Comparison of ENCODE assay signal across 22 mouse cellular contexts in genomic region chr12:33169777-33170494, GRCm38 (mm10). TPM values are rescaled to one million over a fixed set of nuclear protein-coding genes. Genes with fewer than 3 reads are reported as not detected.
A peak's percentile ranks its signal among the peaks of the same experiment; 100 is the strongest.
DNase-seq lines count a peak whose midpoint lies in the region; ATAC-seq and TF ChIP-seq lines count a peak whose summit lies in the region.
"Had no signal": no experiment of that assay in that cellular context is flagged by ENCODE, and none has a peak within 500 bp of the region (broad histone marks: within the 10 kb centered on the region; RNA-seq: fewer than 3 reads in every experiment).

No protein-coding gene starts in this region.

- TF ChIP-seq CTCF in spleen, adult 2 months (IDR thresholded peaks at IDR 0.05; ENCODE audit: extremely low read depth, insufficient read depth, insufficient read length, insufficient replicate concordance), result no peak
- no peak for TF ChIP-seq CTCF in intestine, postnatal 0 days (IDR thresholded peaks at IDR 0.05; ENCODE audit: low read depth)

- H3K4me2 ChIP-seq in forebrain, embryonic 11.5 days (ENCODE audit: low read depth, low read length, severe bottlenecking), result no peak overlapping the region
- H3K4me2 ChIP-seq in forebrain, embryonic 15.5 days (replicated peaks), result no peak overlapping the region
- H3K4me2 ChIP-seq in intestine, postnatal 0 days (replicated peaks; ENCODE audit: low read depth), result no peak overlapping the region
- H3K4me2 ChIP-seq: heart, embryonic 13.5 days; intestine, embryonic 15.5 days; limb, embryonic 12.5 days; midbrain, embryonic 12.5 days had no signal

- no peak for ATAC-seq in forebrain, embryonic 11.5 days (replicated peaks; ENCODE audit: low FRiP score)
- ATAC-seq in forebrain, embryonic 15.5 days (replicated peaks), result no peak
- ATAC-seq in hematopoietic stem cell, adult 5-6 weeks (replicated peaks in 1 of 2; ENCODE audit: insufficient read depth in 1 of 2, low FRiP score in 2 of 2, low TSS enrichment in 1 of 2, low read depth in 1 of 2, poor library complexity in 2 of 2, severe bottlenecking in 2 of 2), result peak; percentile 85 to 94
- ATAC-seq in neutrophil, adult 5-6 weeks (ENCODE audit: extremely low read depth, insufficient number of reproducible peaks, low FRiP score, poor library complexity, severe bottlenecking), result peak; percentile 51; the same call in 1 of the 2 replicates
- no peak for ATAC-seq in intestine, postnatal 0 days
- ATAC-seq: intestine, embryonic 15.5 days had no signal

- WGBS in forebrain, embryonic 11.5 days, result 91% methylated on average over 11 of the region's 11 CpGs
- 93% methylated on average over 11 of the region's 11 CpGs for WGBS in forebrain, embryonic 15.5 days
- WGBS in spleen, adult 2 months, result 60% methylated on average over 11 of the region's 11 CpGs
- WGBS in intestine, postnatal 0 days, result 89% methylated on average over 11 of the region's 11 CpGs

- no peak overlapping the region for H3K4me3 ChIP-seq in forebrain, embryonic 11.5 days (ENCODE audit: low read depth, low read length)
- H3K4me3 ChIP-seq in forebrain, embryonic 15.5 days, result no peak overlapping the region
- H3K4me3 ChIP-seq in spleen, adult 2 months (ENCODE audit: extremely low read depth, insufficient read depth, insufficient read length), result no peak overlapping the region
- H3K4me3 ChIP-seq in intestine, postnatal 0 days (ENCODE audit: low read depth, low read length), result no peak overlapping the region
- H3K4me3 ChIP-seq: embryonic facial prominence, embryonic 10.5 days; erythroblast, embryonic 14.5 days; heart, embryonic 13.5 days; intestine, embryonic 15.5 days; left cerebral cortex, adult 2 months; limb, embryonic 12.5 days; midbrain, embryonic 12.5 days had no signal

- no peak for TF ChIP-seq POLR2A in spleen, adult 2 months (IDR thresholded peaks at IDR 0.05; ENCODE audit: low read depth, low read length)

- no peaks in the 10 kb centered on the region for H3K9me3 ChIP-seq in forebrain, embryonic 11.5 days (ENCODE audit: control insufficient read depth, low read length)
- no peaks in the 10 kb centered on the region for H3K9me3 ChIP-seq in forebrain, embryonic 15.5 days
- no peaks in the 10 kb centered on the region for H3K9me3 ChIP-seq in intestine, postnatal 0 days (ENCODE audit: control insufficient read depth)
- H3K9me3 ChIP-seq: embryonic facial prominence, embryonic 10.5 days; heart, embryonic 13.5 days; intestine, embryonic 15.5 days; limb, embryonic 12.5 days; midbrain, embryonic 12.5 days had no signal

- no peak overlapping the region for H3K9ac ChIP-seq in forebrain, embryonic 11.5 days (ENCODE audit: low read length)
- no peak overlapping the region for H3K9ac ChIP-seq in forebrain, embryonic 15.5 days (replicated peaks)
- H3K9ac ChIP-seq in intestine, postnatal 0 days (ENCODE audit: low read depth, low read length), result no peak overlapping the region
- H3K9ac ChIP-seq: heart, embryonic 13.5 days; intestine, embryonic 15.5 days; limb, embryonic 12.5 days; midbrain, embryonic 12.5 days had no signal

- no peak overlapping the region for H3K27ac ChIP-seq in forebrain, embryonic 11.5 days (ENCODE audit: low read depth, low read length)
- no peak overlapping the region for H3K27ac ChIP-seq in forebrain, embryonic 15.5 days (replicated peaks)
- H3K27ac ChIP-seq in spleen, adult 2 months (ENCODE audit: insufficient read depth, low read length), result peak overlapping the region; percentile 64
- H3K27ac ChIP-seq in intestine, postnatal 0 days (ENCODE audit: low read depth, low read length), result no peak overlapping the region
- H3K27ac ChIP-seq: embryonic facial prominence, embryonic 10.5 days; heart, embryonic 13.5 days; intestine, embryonic 15.5 days; left cerebral cortex, adult 2 months; limb, embryonic 12.5 days; midbrain, embryonic 12.5 days had no signal

- no peaks in the 10 kb centered on the region for H3K36me3 ChIP-seq in forebrain, embryonic 11.5 days (ENCODE audit: control insufficient read depth, insufficient read depth, low read length)
- H3K36me3 ChIP-seq in forebrain, embryonic 15.5 days, result no peaks in the 10 kb centered on the region
- no peaks in the 10 kb centered on the region for H3K36me3 ChIP-seq in spleen, adult 2 months (ENCODE audit: control insufficient read depth, insufficient read depth, low read length)
- H3K36me3 ChIP-seq in intestine, postnatal 0 days (ENCODE audit: control insufficient read depth, insufficient read depth), result no peaks in the 10 kb centered on the region
- H3K36me3 ChIP-seq: embryonic facial prominence, embryonic 10.5 days; heart, embryonic 13.5 days; intestine, embryonic 15.5 days; midbrain, embryonic 12.5 days had no signal

- H3K27me3 ChIP-seq in forebrain, embryonic 11.5 days (ENCODE audit: control insufficient read depth, insufficient read depth, low read length), result no peaks in the 10 kb centered on the region
- no peaks in the 10 kb centered on the region for H3K27me3 ChIP-seq in forebrain, embryonic 15.5 days
- H3K27me3 ChIP-seq in spleen, adult 2 months (ENCODE audit: control insufficient read depth, insufficient read depth, low read length), result no peaks in the 10 kb centered on the region
- H3K27me3 ChIP-seq in intestine, postnatal 0 days (replicated peaks; ENCODE audit: control insufficient read depth, insufficient read depth, low read length), result no peaks in the 10 kb centered on the region
- H3K27me3 ChIP-seq: heart, embryonic 13.5 days; intestine, embryonic 15.5 days; limb, embryonic 12.5 days; midbrain, embryonic 12.5 days had no signal

- no peaks in the 10 kb centered on the region for H3K4me1 ChIP-seq in forebrain, embryonic 11.5 days (replicated peaks; ENCODE audit: control insufficient read depth, insufficient read depth, low read length)
- peaks cover 5% of the 10 kb centered on the region; the same call in 1 of the 2 replicates for H3K4me1 ChIP-seq in forebrain, embryonic 15.5 days
- peaks cover 14% of the 10 kb centered on the region; the same call in 1 of the 2 replicates for H3K4me1 ChIP-seq in spleen, adult 2 months (ENCODE audit: control insufficient read depth, insufficient read depth, insufficient read length)
- no peaks in the 10 kb centered on the region; the same call in 1 of the 2 replicates for H3K4me1 ChIP-seq in intestine, postnatal 0 days (replicated peaks; ENCODE audit: control insufficient read depth, insufficient read depth, low read length)
- H3K4me1 ChIP-seq: midbrain, embryonic 12.5 days had no signal

- peak; percentile 35 for DNase-seq in forebrain, embryonic 11.5 days (ENCODE audit: low spot score)
- peak; percentile 51 to 52 for DNase-seq in spleen, adult 2 months (ENCODE audit: low read depth in 1 of 2, low spot score in 2 of 2)
- DNase-seq in spleen, postnatal 4 days (ENCODE audit: low spot score in 2 of 2), result no peak
- no peak for DNase-seq in adrenal gland, adult (ENCODE audit: inconsistent age in 2 of 2, low spot score in 1 of 2)
- DNase-seq: adrenal gland, postnatal 14 days; cerebellum, postnatal 10 days; gastrocnemius, postnatal 14 days; heart, postnatal 4 days; kidney, postnatal 10 days; right cerebral cortex, postnatal 25 days; thymus, postnatal 25 days had no signal

RNA-seq across cellular contexts. Expression of gene Atxn7l1, which starts 22.4 kb away (rescaled TPM):
- polyA plus RNA-seq in forebrain, embryonic 11.5 days (2014; fragmentation: Nextera tagmentation; extraction: Ambion mirVana), result 16.0 and 16.5 TPM in 2 replicates
- 15.4 and 17.6 TPM in 2 replicates for polyA plus RNA-seq in forebrain, embryonic 15.5 days (2015; fragmentation: Nextera tagmentation; extraction: Ambion mirVana)
- 36.5 and 37.1 TPM in 2 replicates for polyA plus RNA-seq in spleen, adult 2 months (2012; rRNA removed)
- 29.1 and 58.7 TPM in 2 replicates for total RNA-seq in hematopoietic stem cell, adult 5-6 weeks (2017)
- 111 and 135 TPM in 2 replicates for total RNA-seq in neutrophil, adult 5-6 weeks (2017)
- polyA plus RNA-seq in intestine, postnatal 0 days (2015; fragmentation: Nextera tagmentation; extraction: Ambion mirVana), result 8.2 and 9.0 TPM in 2 replicates

Comparison
In these comparisons a context has a peak if more than half of its experiments do, and no peak if none do; other contexts are left out.
1. DNase-seq: peak in forebrain, embryonic 11.5 days (single experiment) and spleen, adult 2 months (2 of 2); none in spleen, postnatal 4 days (0 of 2) and adrenal gland, adult (0 of 2).
2. ATAC-seq: peak in hematopoietic stem cell, adult 5-6 weeks (2 of 2) and neutrophil, adult 5-6 weeks (single experiment); none in forebrain, embryonic 11.5 days (single experiment), forebrain, embryonic 15.5 days (single experiment) and intestine, postnatal 0 days (single experiment).